Mouse (Mus musculus): ENCODE data around the gene Eda. TPM values are rescaled to one million over a fixed set of nuclear protein-coding genes. Genes with fewer than 3 reads are reported as not detected.

Gene Eda
- polyA plus RNA-seq, 1 experiment from 2014 or later: 3.6 TPM

- no peak overlapping the region for H3K4me3 ChIP-seq (ENCODE audit: low read depth, low read length)
- H3K9ac ChIP-seq (replicated peaks; ENCODE audit: low read depth, low read length): no peak overlapping the region
- H3K9me3 ChIP-seq (ENCODE audit: control insufficient read depth, low read depth, low read length): no peaks in the 10 kb centered on the region
- no peaks in the 10 kb centered on the region for H3K27me3 ChIP-seq (ENCODE audit: control insufficient read depth, insufficient read depth, low read length)
- no peak for ATAC-seq (ENCODE audit: insufficient number of reproducible peaks, insufficient read depth, low FRiP score, low read depth)
- no peak overlapping the region for H3K4me2 ChIP-seq (replicated peaks; ENCODE audit: low read depth, low read length)
- no peak overlapping the region for H3K27ac ChIP-seq (ENCODE audit: low read length)
- WGBS: 90% methylated on average over 7 of the region's 7 CpGs
- H3K4me1 ChIP-seq (ENCODE audit: control insufficient read depth, insufficient read depth, low read length): no peaks in the 10 kb centered on the region
- H3K36me3 ChIP-seq (ENCODE audit: control insufficient read depth, insufficient read depth, low read length): no peaks in the 10 kb centered on the region
These were observed 468.1 kb downstream of the Eda start for GRCm38 (mm10) chrX:100443532-100443931.

MicroRNAs within 50 kb of the gene (microRNA counts, 519-probe panel; counts per million panel counts)
- microRNA mmu-miR-676: 3,179 counts per million, percentile 59 among the panel's probes with 10 or more counts

Small RNA genes within 50 kb of the gene (microRNA-seq; reads per million reads assigned to microRNA genes)
- gene Mir676: 955 reads per million, percentile 71 among the genes with 10 or more reads in this experiment

Other genes starting within 250 kb of the Eda start
- gene Tmem28, start 154.6 kb upstream of the Eda start, polyA plus RNA-seq (2014; fragmentation: Nextera tagmentation; extraction: Ambion mirVana): 0.17 and 0.36 TPM in 2 replicates